Mouse (Mus musculus): ENCODE measurements around the gene Chrna4.

The Chrna4 gene

GRCm38 (mm10) chr2:181043437-181043836 is at the start of gene Chrna4:
Gene Chrna4, minus strand, starts transcription at chr2:181043546.
- no peak for DNase-seq (ENCODE audit: low read depth, low spot score)

- DNase-seq (ENCODE audit: low read depth, low spot score), result no peak
Measured at GRCm38 (mm10) chr2:181090123-181090522, 46.8 kb upstream of the Chrna4 start.

GRCm38 (mm10) chr2:181084997-181085396 is 41.7 kb upstream of the Chrna4 start:
- DNase-seq (ENCODE audit: low read depth, low spot score), result no peak

GRCm38 (mm10) chr2:181083945-181084344 is 40.6 kb upstream of the Chrna4 start:
- no peak for DNase-seq (ENCODE audit: low read depth, low spot score)

GRCm38 (mm10) chr2:181080886-181081285 is 37.5 kb upstream of the Chrna4 start:
- peak; percentile 22 for DNase-seq (ENCODE audit: low read depth, low spot score)

GRCm38 (mm10) chr2:181079518-181079917 is 36.2 kb upstream of the Chrna4 start:
- peak; percentile 37 for DNase-seq (ENCODE audit: low read depth, low spot score)

- DNase-seq (ENCODE audit: low read depth, low spot score), result peak; percentile 16
Measured at GRCm38 (mm10) chr2:181078908-181079307, 35.6 kb upstream of the Chrna4 start.

- no peak for DNase-seq (ENCODE audit: low read depth, low spot score)
Measured at GRCm38 (mm10) chr2:181075501-181075900, 32.2 kb upstream of the Chrna4 start.

GRCm38 (mm10) chr2:181072403-181072714 is 29.0 kb upstream of the Chrna4 start:
- no peak for DNase-seq (ENCODE audit: low read depth, low spot score)

GRCm38 (mm10) chr2:181071706-181072402 is 28.5 kb upstream of the Chrna4 start:
- DNase-seq (ENCODE audit: low read depth, low spot score), result peak; percentile 68

- DNase-seq (ENCODE audit: low read depth, low spot score), result no peak
Measured at GRCm38 (mm10) chr2:181070136-181070535, 26.8 kb upstream of the Chrna4 start.

GRCm38 (mm10) chr2:181068499-181068898 is 25.2 kb upstream of the Chrna4 start:
- no peak for DNase-seq (ENCODE audit: low read depth, low spot score)

- no peak for DNase-seq (ENCODE audit: low read depth, low spot score)
Measured at GRCm38 (mm10) chr2:181065827-181066226, 22.5 kb upstream of the Chrna4 start.

- peak; percentile 25 for DNase-seq (ENCODE audit: low read depth, low spot score)
Measured at GRCm38 (mm10) chr2:181060127-181060526, 16.8 kb upstream of the Chrna4 start.

GRCm38 (mm10) chr2:181058193-181058592 is 14.8 kb upstream of the Chrna4 start:
- no peak for DNase-seq (ENCODE audit: low read depth, low spot score)

- no peak for DNase-seq (ENCODE audit: low read depth, low spot score)
Measured at GRCm38 (mm10) chr2:181057341-181057740, 14.0 kb upstream of the Chrna4 start.

GRCm38 (mm10) chr2:181052171-181052570 is 8.8 kb upstream of the Chrna4 start:
- no peak for DNase-seq (ENCODE audit: low read depth, low spot score)

GRCm38 (mm10) chr2:181048986-181049385 is 5.6 kb upstream of the Chrna4 start:
- no peak for DNase-seq (ENCODE audit: low read depth, low spot score)

- DNase-seq (ENCODE audit: low read depth, low spot score), result no peak
Measured at GRCm38 (mm10) chr2:181048252-181048945, 5.1 kb upstream of the Chrna4 start.

GRCm38 (mm10) chr2:181044001-181044400 is 655 bp upstream of the Chrna4 start:
- DNase-seq (ENCODE audit: low read depth, low spot score), result no peak

- DNase-seq (ENCODE audit: low read depth, low spot score), result no peak
Measured at GRCm38 (mm10) chr2:181042376-181042775, 970 bp downstream of the Chrna4 start.

- DNase-seq (ENCODE audit: low read depth, low spot score), result no peak
Measured at GRCm38 (mm10) chr2:181041941-181042340, 1.4 kb downstream of the Chrna4 start.

GRCm38 (mm10) chr2:181039356-181039680 is 4.0 kb downstream of the Chrna4 start:
- DNase-seq (ENCODE audit: low read depth, low spot score), result no peak

Measured in c-Kit-negative CD71-positive TER-119-positive erythroid progenitor cells, embryonic 14.5 days (primary cell).